Mouse (Mus musculus) kidney, adult 2 months (tissue): Measurements from ENCODE around the gene Klk10. TPM values are rescaled to one million over a fixed set of nuclear protein-coding genes. Genes with fewer than 3 reads are reported as not detected.

ENCODE experiments used
- DNase-seq: peaks from one replicate; pipeline ENCODE4 v3.0.0; 2021
- H3K27ac ChIP-seq: fragments of 200-500 bp; 2 replicates; pipeline ENCODE4 v1.5.1; 2012; ENCODE audit warnings: low read depth, low read length, control low read depth, inconsistent platforms; ENCODE audit not compliant: insufficient read depth
- H3K27me3 ChIP-seq: fragments of 200-500 bp; replicated peaks from 2 replicates; pipeline ENCODE4 v1.6.1; 2012; ENCODE audit warnings: mild to moderate bottlenecking, moderate library complexity, low read length, inconsistent platforms; ENCODE audit not compliant: control insufficient read depth, insufficient read depth
- H3K36me3 ChIP-seq: fragments of 200-500 bp; 2 replicates; pipeline ENCODE4 v1.6.1; 2012; ENCODE audit warnings: mild to moderate bottlenecking, moderate library complexity, low read length, inconsistent platforms; ENCODE audit not compliant: control insufficient read depth, insufficient read depth
- H3K4me1 ChIP-seq: fragments of 200-500 bp; 2 replicates; pipeline ENCODE4 v1.6.1; 2011; ENCODE audit warnings: low read length; ENCODE audit not compliant: control insufficient read depth, insufficient read depth
- H3K4me3 ChIP-seq: fragments of 200-500 bp; 2 replicates; pipeline ENCODE4 v1.5.1; 2011; ENCODE audit warnings: mild to moderate bottlenecking, low read depth, low read length, control low read depth; ENCODE audit not compliant: insufficient read depth
- CTCF ChIP-seq: fragments of 200-500 bp; conservative IDR thresholded peaks from 2 replicates; pipeline ENCODE4 v1.5.1; 2011; ENCODE audit warnings: low read depth, mild to moderate bottlenecking, control low read depth, low read length, moderate library complexity, mixed read lengths; ENCODE audit not compliant: insufficient read depth, insufficient read length
- POLR2A ChIP-seq: fragments of 200-500 bp; IDR thresholded peaks from one replicate; pipeline ENCODE4 v1.6.1; 2011; ENCODE audit warnings: low read depth, low read length, control low read depth
- WGBS: fragments of 180-500 bp; shearing (Covaris S2); methylation state at CpG from one replicate; pipeline ENCODE4 v1.1.7; 2018; 5-methylcytosine and 5-hydroxymethylcytosine counted together
- polyA plus RNA-seq: library from polyadenylated mRNA; depleted of rRNA; stranded (reverse); fragments of >200 nt; gene quantifications from 2 replicates; pipeline ENCODE4 v1.2.3, GENCODE M21; 2012; rRNA removed

The Klk10 gene
- 0.41 and 0.52 TPM in 2 replicates for polyA plus RNA-seq

DNA sequence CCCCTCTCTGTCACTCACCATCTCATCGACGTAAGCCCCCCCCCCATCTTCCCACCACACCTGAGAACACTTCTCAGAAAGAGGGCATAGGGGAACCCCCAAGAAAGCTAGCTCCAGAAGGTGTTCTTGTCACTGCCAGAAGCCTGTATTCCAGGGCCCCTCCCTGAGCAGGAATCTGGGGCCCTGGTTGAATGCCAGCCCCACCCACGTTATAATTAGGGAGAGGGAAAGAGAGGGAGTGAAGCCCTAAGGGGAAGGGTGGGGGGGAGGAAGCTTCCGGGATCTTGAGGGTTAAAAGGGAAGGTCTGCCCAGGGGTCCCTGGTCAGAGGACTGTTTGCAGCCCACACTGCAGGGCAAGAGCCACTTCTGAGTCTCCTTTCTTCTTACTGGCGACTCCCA, at the start of gene Klk10:
Gene Klk10 (plus strand): TSS at position 290 of the 400 bp plus-strand sequence.
- 48% methylated on average over 5 of the region's 5 CpGs for WGBS
- H3K27me3 ChIP-seq: no peaks in the 10 kb centered on the region
- no peak for DNase-seq

GRCm38 (mm10) chr7:43747788-43748187, 33.0 kb upstream of the Klk10 start:
- 32% methylated on average over 1 of the region's 1 CpGs for WGBS
- Histone ChIP-seq H3K27me3 (no peaks in the 10 kb centered on the region), H3K4me1 (no peaks in the 10 kb centered on the region), H3K4me3 (no peak overlapping the region), H3K27ac (no peak overlapping the region), H3K36me3 (no peaks in the 10 kb centered on the region)
- TF ChIP-seq POLR2A (no peak), CTCF (no peak)
- DNase-seq: peak; percentile 17

More for the DNA sequence above, at the start of gene Klk10:
- H3K36me3 ChIP-seq: no peaks in the 10 kb centered on the region
- no peaks in the 10 kb centered on the region for H3K4me1 ChIP-seq
- TF ChIP-seq POLR2A: no peak
- no peak for TF ChIP-seq CTCF
- H3K4me3 ChIP-seq: no peak within 1 kb of the TSS
- H3K27ac ChIP-seq: no peak within 1 kb of the TSS

GRCm38 (mm10) chr7:43752806-43753205, 28.0 kb upstream of the Klk10 start:
- WGBS: 58% methylated on average over 2 of the region's 2 CpGs
- H3K4me3 ChIP-seq: no peak overlapping the region
- no peaks in the 10 kb centered on the region for H3K36me3 ChIP-seq
- no peaks in the 10 kb centered on the region for H3K4me1 ChIP-seq
- no peak for DNase-seq
- H3K27me3 ChIP-seq: no peaks in the 10 kb centered on the region
- TF ChIP-seq CTCF: no peak
- no peak overlapping the region for H3K27ac ChIP-seq

- no peak overlapping the region for H3K4me3 ChIP-seq
- 47% methylated on average over 8 of the region's 8 CpGs for WGBS
- no peak for TF ChIP-seq CTCF
- TF ChIP-seq POLR2A: no peak
These were observed 14.4 kb upstream of the Klk10 start for GRCm38 (mm10) chr7:43766484-43766883.

DNA sequence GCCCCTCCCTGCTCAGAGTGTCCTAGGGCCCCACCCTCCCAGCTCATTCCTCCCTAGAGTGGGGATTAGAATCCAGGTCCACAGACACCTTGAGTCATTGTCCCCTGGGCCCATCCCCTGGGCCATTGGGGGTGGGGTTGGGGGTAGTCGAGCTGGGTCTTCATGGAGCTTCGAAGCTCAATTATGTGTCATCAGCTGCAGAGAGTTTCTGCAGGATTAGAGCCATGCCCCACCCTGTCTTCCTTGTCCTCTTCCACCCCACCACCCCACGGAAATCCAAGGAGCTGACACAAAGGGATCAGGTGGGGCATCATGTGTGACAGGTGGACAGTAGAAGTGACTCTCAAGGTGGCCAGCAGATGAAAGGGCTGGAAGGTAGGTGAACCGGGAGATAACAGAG, 12.2 kb upstream of the Klk10 start, which contains the start of gene Klk12:
Gene Klk12 (plus strand): TSS at position 301 of the 400 bp plus-strand sequence.
- DNase-seq: no peak
- Histone ChIP-seq H3K4me1 (no peaks in the 10 kb centered on the region), H3K36me3 (no peaks in the 10 kb centered on the region), H3K27ac (no peak within 1 kb of the TSS), H3K27me3 (no peaks in the 10 kb centered on the region), H3K4me3 (no peak within 1 kb of the TSS)
- 73% methylated on average over 4 of the region's 4 CpGs for WGBS
- TF ChIP-seq CTCF: no peak
- TF ChIP-seq POLR2A: no peak

More at GRCm38 (mm10) chr7:43766484-43766883, 14.4 kb upstream of the Klk10 start:
- H3K27ac ChIP-seq: no peak overlapping the region
- H3K27me3 ChIP-seq: no peaks in the 10 kb centered on the region
- no peaks in the 10 kb centered on the region for H3K36me3 ChIP-seq
- H3K4me1 ChIP-seq: no peaks in the 10 kb centered on the region
- no peak for DNase-seq

DNA sequence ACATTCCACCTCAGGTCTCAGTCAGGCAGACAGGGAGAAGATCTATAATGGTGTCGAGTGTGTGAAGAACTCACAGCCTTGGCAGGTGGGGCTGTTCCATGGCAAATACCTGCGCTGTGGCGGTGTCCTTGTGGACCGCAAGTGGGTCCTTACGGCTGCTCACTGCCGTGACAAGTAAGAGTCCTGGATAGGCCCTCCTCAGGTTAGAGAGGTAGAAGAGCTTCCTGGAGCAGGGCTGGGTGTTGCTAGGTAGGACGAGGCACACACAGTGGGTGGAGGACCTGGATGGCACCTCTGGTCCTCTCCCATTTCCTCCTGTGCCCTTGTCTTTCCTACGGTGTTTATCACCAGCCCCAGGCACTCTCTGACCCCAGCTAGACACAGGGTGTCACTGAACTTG, 11.2 kb upstream of the Klk10 start:
- no peak for TF ChIP-seq POLR2A
- no peak for TF ChIP-seq CTCF
- H3K36me3 ChIP-seq: no peaks in the 10 kb centered on the region
- H3K4me1 ChIP-seq: no peaks in the 10 kb centered on the region
- DNase-seq: no peak
- no peaks in the 10 kb centered on the region for H3K27me3 ChIP-seq
- no peak overlapping the region for H3K4me3 ChIP-seq
- 88% methylated on average over 8 of the region's 8 CpGs for WGBS
- H3K27ac ChIP-seq: no peak overlapping the region

GRCm38 (mm10) chr7:43770701-43771100, 10.1 kb upstream of the Klk10 start:
- Histone ChIP-seq H3K36me3 (no peaks in the 10 kb centered on the region), H3K27ac (no peak overlapping the region), H3K27me3 (no peaks in the 10 kb centered on the region), H3K4me3 (no peak overlapping the region), H3K4me1 (no peaks in the 10 kb centered on the region)
- DNase-seq: no peak
- 96% methylated on average over 10 of the region's 10 CpGs for WGBS
- TF ChIP-seq CTCF: no peak

GRCm38 (mm10) chr7:43771916-43772315, 8.9 kb upstream of the Klk10 start:
- no peak overlapping the region for H3K4me3 ChIP-seq
- no peaks in the 10 kb centered on the region for H3K36me3 ChIP-seq
- no peak for DNase-seq
- H3K27ac ChIP-seq: no peak overlapping the region
- TF ChIP-seq CTCF: no peak
- TF ChIP-seq POLR2A: no peak
- WGBS: 98% methylated on average over 6 of the region's 6 CpGs
- no peaks in the 10 kb centered on the region for H3K27me3 ChIP-seq
- no peaks in the 10 kb centered on the region for H3K4me1 ChIP-seq
